Mouse (Mus musculus): ENCODE measurements around the gene Olfr693. TPM values are rescaled to one million over a fixed set of nuclear protein-coding genes. Genes with fewer than 3 reads are reported as not detected.
"Not testable (repeated sequence)": the region's sequence is repeated elsewhere in the genome, so short reads cannot be mapped to it uniquely, and the experiment has no call there.

Olfr693 gene
- polyA plus RNA-seq (2014; fragmentation: Nextera tagmentation; extraction: Ambion mirVana), result not detected in 2 replicates

- DNase-seq (no peak), ATAC-seq (ENCODE audit: insufficient read depth) (no peak)
- Histone ChIP-seq H3K4me3 (ENCODE audit: low read depth, low read length) (no peak within 1 kb of the TSS), H3K36me3 (ENCODE audit: insufficient read depth) (no peaks in the 10 kb centered on the region), H3K9me3 (ENCODE audit: low read depth, low read length) (no peaks in the 10 kb centered on the region), H3K27me3 (ENCODE audit: insufficient read depth, low read length) (no peaks in the 10 kb centered on the region), H3K9ac (no peak within 1 kb of the TSS), H3K4me2 (no peak within 1 kb of the TSS), H3K27ac (ENCODE audit: low read depth) (no peak within 1 kb of the TSS), H3K4me1 (ENCODE audit: insufficient read depth) (no peaks in the 10 kb centered on the region)
- no peak for TF ChIP-seq CTCF (IDR thresholded peaks at IDR 0.05; ENCODE audit: low read depth)
Observed at GRCm38 (mm10) chr7:106680484-106680883, at the start of gene Olfr693. Gene Olfr693, minus strand, starts transcription at chr7:106680584.

- H3K27me3 ChIP-seq (ENCODE audit: insufficient read depth, low read length); H3K9me3 ChIP-seq (ENCODE audit: low read depth, low read length); H3K4me1 ChIP-seq (ENCODE audit: insufficient read depth); H3K4me2 ChIP-seq; DNase-seq; ATAC-seq (ENCODE audit: insufficient read depth); H3K36me3 ChIP-seq (ENCODE audit: insufficient read depth); H3K27ac ChIP-seq (ENCODE audit: low read depth); H3K4me3 ChIP-seq (ENCODE audit: low read depth, low read length); H3K9ac ChIP-seq: not testable (repeated sequence)
- 74% methylated on average over 2 of the region's 2 CpGs for WGBS
Observed at GRCm38 (mm10) chr7:106725654-106726053, 45.3 kb upstream of the Olfr693 start.

GRCm38 (mm10) chr7:106716296-106716695 is 35.9 kb upstream of the Olfr693 start, which contains the start of gene Olfr695:
Gene Olfr695, minus strand, starts transcription at chr7:106716396.
- ATAC-seq (ENCODE audit: insufficient read depth) (no peak), DNase-seq (no peak)
- H3K27me3 ChIP-seq (ENCODE audit: insufficient read depth, low read length), result no peaks in the 10 kb centered on the region
- H3K9ac ChIP-seq, result no peak within 1 kb of the TSS
- no peak for TF ChIP-seq CTCF (IDR thresholded peaks at IDR 0.05; ENCODE audit: low read depth)
- H3K36me3 ChIP-seq (ENCODE audit: insufficient read depth), result no peaks in the 10 kb centered on the region
- H3K9me3 ChIP-seq (ENCODE audit: low read depth, low read length), result no peaks in the 10 kb centered on the region
- no peak within 1 kb of the TSS for H3K27ac ChIP-seq (ENCODE audit: low read depth)
- H3K4me1 ChIP-seq (ENCODE audit: insufficient read depth), result no peaks in the 10 kb centered on the region
- no peak within 1 kb of the TSS for H3K4me2 ChIP-seq
- H3K4me3 ChIP-seq (ENCODE audit: low read depth, low read length), result no peak within 1 kb of the TSS

- 85% methylated on average over 6 of the region's 6 CpGs for WGBS
- no peaks in the 10 kb centered on the region for H3K36me3 ChIP-seq (ENCODE audit: insufficient read depth)
Observed at GRCm38 (mm10) chr7:106711463-106711862, 31.1 kb upstream of the Olfr693 start.

GRCm38 (mm10) chr7:106707705-106708104 is 27.3 kb upstream of the Olfr693 start:
- DNase-seq; H3K4me2 ChIP-seq; H3K27ac ChIP-seq (ENCODE audit: low read depth); H3K36me3 ChIP-seq (ENCODE audit: insufficient read depth); H3K9me3 ChIP-seq (ENCODE audit: low read depth, low read length); H3K9ac ChIP-seq; H3K4me3 ChIP-seq (ENCODE audit: low read depth, low read length); H3K4me1 ChIP-seq (ENCODE audit: insufficient read depth); H3K27me3 ChIP-seq (ENCODE audit: insufficient read depth, low read length); ATAC-seq (ENCODE audit: insufficient read depth): not testable (repeated sequence)
- WGBS, result 91% methylated on average over 10 of the region's 10 CpGs

More at GRCm38 (mm10) chr7:106711463-106711862, 31.1 kb upstream of the Olfr693 start:
- DNase-seq (no peak), ATAC-seq (ENCODE audit: insufficient read depth) (no peak)
- Histone ChIP-seq H3K9ac (no peak overlapping the region), H3K4me2 (no peak overlapping the region), H3K4me3 (ENCODE audit: low read depth, low read length) (no peak overlapping the region), H3K9me3 (ENCODE audit: low read depth, low read length) (no peaks in the 10 kb centered on the region), H3K4me1 (ENCODE audit: insufficient read depth) (no peaks in the 10 kb centered on the region), H3K27me3 (ENCODE audit: insufficient read depth, low read length) (no peaks in the 10 kb centered on the region), H3K27ac (ENCODE audit: low read depth) (no peak overlapping the region)
- TF ChIP-seq CTCF (IDR thresholded peaks at IDR 0.05; ENCODE audit: low read depth), result no peak

- no peak for DNase-seq
- Histone ChIP-seq H3K9me3 (ENCODE audit: low read depth, low read length) (no peaks in the 10 kb centered on the region), H3K27me3 (ENCODE audit: insufficient read depth, low read length) (no peaks in the 10 kb centered on the region), H3K4me1 (ENCODE audit: insufficient read depth) (no peaks in the 10 kb centered on the region), H3K9ac (no peak overlapping the region), H3K4me2 (no peak overlapping the region), H3K4me3 (ENCODE audit: low read depth, low read length) (no peak overlapping the region), H3K36me3 (ENCODE audit: insufficient read depth) (no peaks in the 10 kb centered on the region), H3K27ac (ENCODE audit: low read depth) (no peak overlapping the region)
- no peak for TF ChIP-seq CTCF (IDR thresholded peaks at IDR 0.05; ENCODE audit: low read depth)
- no peak for ATAC-seq (ENCODE audit: insufficient read depth)
- WGBS, result 73% methylated on average over 1 of the region's 1 CpGs
Observed at GRCm38 (mm10) chr7:106696891-106697290, 16.5 kb upstream of the Olfr693 start.

GRCm38 (mm10) chr7:106692976-106693375 is 12.6 kb upstream of the Olfr693 start:
- no peak for TF ChIP-seq CTCF (IDR thresholded peaks at IDR 0.05; ENCODE audit: low read depth)
- no peak overlapping the region for H3K4me3 ChIP-seq (ENCODE audit: low read depth, low read length)
- H3K4me1 ChIP-seq (ENCODE audit: insufficient read depth), result no peaks in the 10 kb centered on the region
- H3K36me3 ChIP-seq (ENCODE audit: insufficient read depth), result no peaks in the 10 kb centered on the region
- no peak for ATAC-seq (ENCODE audit: insufficient read depth)
- no peak for DNase-seq
- WGBS, result 86% methylated on average over 3 of the region's 3 CpGs
- no peak overlapping the region for H3K4me2 ChIP-seq
- no peak overlapping the region for H3K27ac ChIP-seq (ENCODE audit: low read depth)
- H3K9me3 ChIP-seq (ENCODE audit: low read depth, low read length), result no peaks in the 10 kb centered on the region
- no peak overlapping the region for H3K9ac ChIP-seq
- no peaks in the 10 kb centered on the region for H3K27me3 ChIP-seq (ENCODE audit: insufficient read depth, low read length)

- ATAC-seq (ENCODE audit: insufficient read depth) (no peak), DNase-seq (no peak)
- no peak within 1 kb of the TSS for H3K27ac ChIP-seq (ENCODE audit: low read depth)
- no peaks in the 10 kb centered on the region for H3K27me3 ChIP-seq (ENCODE audit: insufficient read depth, low read length)
- H3K4me3 ChIP-seq (ENCODE audit: low read depth, low read length), result no peak within 1 kb of the TSS
- no peak for TF ChIP-seq CTCF (IDR thresholded peaks at IDR 0.05; ENCODE audit: low read depth)
- no peaks in the 10 kb centered on the region for H3K36me3 ChIP-seq (ENCODE audit: insufficient read depth)
- no peak within 1 kb of the TSS for H3K9ac ChIP-seq
- H3K4me2 ChIP-seq, result no peak within 1 kb of the TSS
- H3K9me3 ChIP-seq (ENCODE audit: low read depth, low read length), result no peaks in the 10 kb centered on the region
- H3K4me1 ChIP-seq (ENCODE audit: insufficient read depth), result no peaks in the 10 kb centered on the region
- WGBS, result 91% methylated on average over 1 of the region's 1 CpGs
Observed at GRCm38 (mm10) chr7:106691714-106692113, 11.3 kb upstream of the Olfr693 start, which contains the start of gene Olfr694. Gene Olfr694, minus strand, starts transcription at chr7:106691814.
